Mouse (Mus musculus) neural tube, embryonic 15.5 days (tissue): Measurements from ENCODE around the gene Pnpo. TPM values are rescaled to one million over a fixed set of nuclear protein-coding genes. Genes with fewer than 3 reads are reported as not detected.
A peak's percentile ranks its signal among the peaks of the same experiment; 100 is the strongest.

Experiments
- ATAC-seq: fragments of 200-750 bp; cut with Nextera tagmentation; 2 replicates; pipeline ENCODE4 v1.8.0; 2017; ENCODE audit warnings: mild to moderate bottlenecking, moderate TSS enrichment, moderate library complexity; ENCODE audit not compliant: low FRiP score
- H3K27ac ChIP-seq: fragments of 300-500 bp; sonication (generic); replicated peaks from 2 replicates; pipeline ENCODE4 v1.5.1; 2015; ENCODE audit warnings: mild to moderate bottlenecking, inconsistent platforms
- H3K27me3 ChIP-seq: fragments of 300-500 bp; sonication (generic); replicated peaks from 2 replicates; pipeline ENCODE4 v1.6.1; 2015; ENCODE audit warnings: inconsistent platforms
- H3K36me3 ChIP-seq: fragments of 300-500 bp; sonication (generic); 2 replicates; pipeline ENCODE4 v1.6.1; 2015; ENCODE audit warnings: inconsistent platforms
- H3K4me1 ChIP-seq: fragments of 300-500 bp; sonication (generic); 2 replicates; pipeline ENCODE4 v1.6.1; 2015; ENCODE audit warnings: inconsistent platforms
- H3K4me2 ChIP-seq: fragments of 300-500 bp; sonication (generic); 2 replicates; pipeline ENCODE4 v1.6.1; 2015; ENCODE audit warnings: inconsistent platforms, mild to moderate bottlenecking, moderate library complexity
- H3K4me3 ChIP-seq: fragments of 300-500 bp; sonication (generic); replicated peaks from 2 replicates; pipeline ENCODE4 v1.5.1; 2015; ENCODE audit warnings: mild to moderate bottlenecking, inconsistent platforms
- H3K9ac ChIP-seq: fragments of 300-500 bp; sonication (generic); replicated peaks from 2 replicates; pipeline ENCODE4 v1.6.1; 2015; ENCODE audit warnings: mild to moderate bottlenecking, inconsistent platforms
- H3K9me3 ChIP-seq: fragments of 300-500 bp; sonication (generic); replicated peaks from 2 replicates; pipeline ENCODE4 v1.6.1; 2016; ENCODE audit warnings: inconsistent platforms
- WGBS: fragments of 180-500 bp; shearing (Covaris S2); methylation state at CpG from one replicate; pipeline ENCODE4 v1.1.7; 2015; ENCODE audit warnings: mixed read lengths; 5-methylcytosine and 5-hydroxymethylcytosine counted together
- polyA plus RNA-seq: library from polyadenylated mRNA; unstranded; fragments of >200 nt; fragmentation: Nextera tagmentation; extraction: Ambion mirVana; gene quantifications from 2 replicates; pipeline ENCODE4 v1.2.1, GENCODE M21; 2015

The Pnpo gene
- polyA plus RNA-seq, 1 experiment from 2014 or later: 30.8 TPM

DNA sequence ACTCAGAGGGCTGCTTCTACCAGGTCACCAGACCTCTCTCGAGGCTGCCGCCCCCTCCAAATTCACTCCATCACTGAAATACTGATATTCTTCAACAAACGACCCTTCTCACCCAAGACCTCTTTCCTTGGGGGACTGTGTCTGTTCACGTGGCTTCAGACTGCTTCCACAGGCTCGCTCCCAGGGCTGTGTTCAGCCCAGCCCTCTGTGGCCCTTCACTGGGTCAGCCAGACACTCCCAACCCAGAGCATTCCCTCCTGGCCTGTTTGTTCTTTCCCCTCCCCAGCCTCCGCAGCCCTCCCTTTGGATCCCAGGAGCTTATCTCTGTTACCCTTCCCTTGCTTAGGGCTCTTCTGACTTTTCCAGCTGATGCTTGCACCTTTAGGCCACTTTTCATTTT is 24.7 kb upstream of the Pnpo start:
- H3K9ac ChIP-seq: no peak overlapping the region
- no peaks in the 10 kb centered on the region for H3K9me3 ChIP-seq
- no peak overlapping the region for H3K4me2 ChIP-seq
- H3K4me1 ChIP-seq: peaks cover 35% of the 10 kb centered on the region
- ATAC-seq: no peak
- 80% methylated on average over 6 of the region's 6 CpGs for whole genome bisulfite sequencing
- no peak overlapping the region for H3K27ac ChIP-seq
- H3K36me3 ChIP-seq: no peaks in the 10 kb centered on the region
- H3K4me3 ChIP-seq: no peak overlapping the region
- no peaks in the 10 kb centered on the region for H3K27me3 ChIP-seq

DNA sequence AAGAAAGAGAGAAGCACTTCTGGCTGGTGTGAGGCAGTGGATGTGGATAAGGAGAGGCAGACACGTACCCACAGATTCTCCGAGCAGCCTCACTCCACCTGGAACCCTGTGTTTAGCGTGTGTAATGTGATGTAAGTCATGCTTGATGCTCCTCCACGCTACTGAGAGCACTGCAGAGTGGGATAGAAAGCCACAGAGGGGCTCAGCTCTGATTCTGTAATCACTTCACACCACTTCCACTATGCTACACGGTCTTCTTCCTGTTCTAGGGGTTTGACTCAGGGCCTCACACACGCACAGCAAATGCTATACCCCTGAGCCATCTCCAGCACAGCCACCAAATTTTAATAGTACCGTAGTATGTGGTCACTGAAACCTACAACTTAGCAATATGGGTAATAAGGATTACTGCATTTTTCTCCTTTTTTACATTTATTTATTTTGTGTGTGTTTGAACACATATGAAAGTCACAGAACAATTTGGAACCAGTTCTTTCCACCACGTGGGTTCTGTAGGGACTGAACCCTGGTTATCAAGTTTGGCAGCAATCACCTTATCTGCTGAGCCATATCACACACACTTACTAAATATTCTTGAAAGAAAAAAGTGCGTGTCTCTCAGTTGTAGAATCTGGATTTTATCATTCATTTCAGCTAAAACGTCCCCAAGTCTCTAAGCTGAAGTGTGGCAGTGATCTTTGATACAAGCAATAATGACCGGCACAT is 23.9 kb upstream of the Pnpo start:
- H3K9me3 ChIP-seq: no peaks in the 10 kb centered on the region
- peaks cover 31% of the 10 kb centered on the region for H3K4me1 ChIP-seq
- WGBS: 88% methylated on average over 11 of the region's 11 CpGs
- no peak for ATAC-seq
- no peak overlapping the region for H3K4me3 ChIP-seq
- no peaks in the 10 kb centered on the region for H3K36me3 ChIP-seq
- no peak overlapping the region for H3K4me2 ChIP-seq
- H3K27me3 ChIP-seq: no peaks in the 10 kb centered on the region
- peak overlapping the region; percentile 38; the same call in 1 of the 2 replicates for H3K27ac ChIP-seq
- H3K9ac ChIP-seq: no peak overlapping the region

DNA sequence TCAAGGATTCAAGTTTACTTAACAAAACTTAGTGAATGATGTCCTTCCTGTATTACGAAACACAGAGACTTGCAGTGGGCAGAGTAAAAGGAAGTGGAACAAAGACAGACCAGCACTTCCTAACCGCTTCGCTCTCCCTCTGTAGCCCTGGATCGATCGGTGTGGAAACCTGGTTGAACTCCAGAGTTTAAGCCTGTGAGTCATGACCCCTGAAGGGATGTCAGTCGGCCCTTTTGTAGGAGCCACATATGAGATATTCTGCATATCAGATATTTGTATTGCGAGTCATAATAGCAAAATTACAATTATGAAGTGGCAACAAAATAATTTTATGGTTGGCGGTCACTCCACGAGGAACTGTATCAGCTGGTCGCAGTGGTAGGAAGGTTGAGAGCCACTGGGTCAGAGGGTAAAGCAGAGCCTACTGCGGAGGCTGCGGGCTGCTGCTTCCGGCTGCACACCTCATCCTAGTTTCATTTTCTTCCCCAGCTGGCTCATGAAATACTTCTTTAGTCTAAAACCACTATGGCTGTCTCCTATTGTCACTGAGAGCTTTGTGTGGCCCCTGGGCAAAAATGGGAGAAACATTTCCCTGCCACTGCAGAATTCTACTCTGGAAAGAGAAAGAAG is 23.2 kb upstream of the Pnpo start:
- Histone ChIP-seq H3K27me3 (no peaks in the 10 kb centered on the region), H3K4me1 (peaks cover 25% of the 10 kb centered on the region), H3K4me3 (no peak overlapping the region), H3K4me2 (no peak overlapping the region), H3K9ac (no peak overlapping the region), H3K27ac (no peak overlapping the region), H3K9me3 (no peaks in the 10 kb centered on the region), H3K36me3 (peaks cover under 1% of the 10 kb centered on the region)
- WGBS: 86% methylated on average over 13 of the region's 13 CpGs
- no peak for ATAC-seq

DNA sequence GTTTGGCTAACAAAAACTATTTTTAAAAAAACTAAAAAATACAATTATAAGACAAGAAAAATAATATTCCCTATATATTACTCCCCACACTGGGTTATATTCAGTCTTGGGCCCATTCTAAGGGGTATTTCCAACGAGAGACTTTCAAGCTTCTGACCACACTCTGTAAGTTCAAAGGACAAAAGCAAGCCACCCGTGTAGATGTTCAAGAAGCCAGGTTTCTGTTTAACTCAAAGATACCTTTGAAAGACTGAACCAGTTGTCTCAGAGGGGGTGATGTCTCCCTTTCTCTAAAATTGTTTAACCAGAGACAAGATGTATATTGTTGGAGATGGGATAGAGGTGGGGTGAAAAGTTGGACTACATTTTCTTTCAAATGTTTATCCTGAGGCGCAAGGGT is 22.4 kb upstream of the Pnpo start:
- H3K36me3 ChIP-seq: peaks cover 9% of the 10 kb centered on the region
- no peak overlapping the region for H3K4me2 ChIP-seq
- 93% methylated on average over 3 of the region's 3 CpGs for WGBS
- no peak overlapping the region for H3K9ac ChIP-seq
- H3K9me3 ChIP-seq: no peaks in the 10 kb centered on the region
- H3K4me3 ChIP-seq: no peak overlapping the region
- peaks cover 25% of the 10 kb centered on the region for H3K4me1 ChIP-seq
- no peaks in the 10 kb centered on the region for H3K27me3 ChIP-seq
- no peak for ATAC-seq
- H3K27ac ChIP-seq: no peak overlapping the region

DNA sequence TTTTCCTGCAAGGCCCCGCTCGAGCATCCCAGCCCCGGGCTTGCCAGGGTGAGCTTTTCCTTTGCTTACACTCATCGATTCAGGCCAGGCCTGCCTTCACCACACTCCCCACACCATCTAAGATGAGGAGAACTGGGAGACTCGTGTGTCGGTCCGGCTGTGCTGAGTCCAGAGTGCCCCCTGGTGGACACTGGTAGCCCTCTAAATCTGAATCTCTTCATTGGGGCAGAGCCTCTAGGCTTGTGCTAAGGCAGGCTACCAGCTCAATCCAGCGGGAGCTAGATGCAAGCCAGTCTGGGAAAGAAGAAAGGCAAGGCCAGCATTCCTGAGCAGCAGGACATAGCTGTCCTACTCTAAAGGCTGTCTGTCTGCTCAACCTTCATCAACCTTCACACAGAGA is 19.8 kb upstream of the Pnpo start:
- peak; percentile 66; the same call in 1 of the 2 replicates for ATAC-seq
- peaks cover 9% of the 10 kb centered on the region; the same call in 1 of the 2 replicates for H3K4me1 ChIP-seq
- no peak overlapping the region for H3K9ac ChIP-seq
- no peaks in the 10 kb centered on the region for H3K27me3 ChIP-seq
- 17% methylated on average over 8 of the region's 8 CpGs for WGBS
- H3K36me3 ChIP-seq: peaks cover 31% of the 10 kb centered on the region
- no peak overlapping the region for H3K4me2 ChIP-seq
- no peak overlapping the region for H3K4me3 ChIP-seq
- H3K9me3 ChIP-seq: no peaks in the 10 kb centered on the region
- no peak overlapping the region for H3K27ac ChIP-seq

DNA sequence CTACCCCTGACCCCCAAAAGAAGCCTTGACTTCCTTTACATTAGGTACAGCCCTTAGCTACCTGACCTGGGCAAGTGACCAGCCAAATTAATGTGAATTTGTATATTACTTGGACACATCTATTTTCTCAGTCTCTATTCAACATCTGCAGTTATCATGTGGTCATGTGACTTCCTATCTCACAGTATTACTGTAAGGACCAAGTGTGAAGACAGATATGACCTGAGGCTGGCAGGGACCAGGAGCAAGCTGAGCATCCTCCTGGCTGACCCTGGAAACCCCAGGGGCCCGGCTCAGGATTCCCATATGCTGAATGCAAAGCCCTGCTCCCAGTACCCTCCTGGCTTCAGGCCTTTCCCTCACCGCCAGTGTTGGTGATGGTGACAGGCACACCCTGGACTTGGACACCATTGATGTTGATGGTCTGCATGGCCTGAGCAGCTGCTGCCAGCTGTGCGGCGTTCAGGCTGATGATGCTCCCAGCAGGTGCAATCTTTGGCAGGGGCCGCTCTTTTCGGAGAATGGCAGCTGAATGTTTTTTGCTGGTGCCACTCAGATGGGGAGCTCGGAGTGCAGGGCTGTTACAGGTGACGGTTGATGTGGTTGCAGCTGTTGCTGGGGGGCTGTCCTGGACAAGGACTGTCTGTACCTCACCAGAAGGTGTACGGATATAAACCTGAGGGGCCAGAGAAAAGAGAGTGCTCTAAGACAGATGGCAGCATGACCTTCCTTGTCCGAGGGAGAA is 13.4 kb upstream of the Pnpo start:
- Histone ChIP-seq H3K9me3 (no peaks in the 10 kb centered on the region), H3K4me2 (no peak overlapping the region), H3K9ac (no peak overlapping the region), H3K4me1 (no peaks in the 10 kb centered on the region), H3K36me3 (peaks cover 78% of the 10 kb centered on the region), H3K27me3 (no peaks in the 10 kb centered on the region), H3K4me3 (no peak overlapping the region), H3K27ac (no peak overlapping the region)
- ATAC-seq: no peak
- 91% methylated on average over 10 of the region's 10 CpGs for WGBS

DNA sequence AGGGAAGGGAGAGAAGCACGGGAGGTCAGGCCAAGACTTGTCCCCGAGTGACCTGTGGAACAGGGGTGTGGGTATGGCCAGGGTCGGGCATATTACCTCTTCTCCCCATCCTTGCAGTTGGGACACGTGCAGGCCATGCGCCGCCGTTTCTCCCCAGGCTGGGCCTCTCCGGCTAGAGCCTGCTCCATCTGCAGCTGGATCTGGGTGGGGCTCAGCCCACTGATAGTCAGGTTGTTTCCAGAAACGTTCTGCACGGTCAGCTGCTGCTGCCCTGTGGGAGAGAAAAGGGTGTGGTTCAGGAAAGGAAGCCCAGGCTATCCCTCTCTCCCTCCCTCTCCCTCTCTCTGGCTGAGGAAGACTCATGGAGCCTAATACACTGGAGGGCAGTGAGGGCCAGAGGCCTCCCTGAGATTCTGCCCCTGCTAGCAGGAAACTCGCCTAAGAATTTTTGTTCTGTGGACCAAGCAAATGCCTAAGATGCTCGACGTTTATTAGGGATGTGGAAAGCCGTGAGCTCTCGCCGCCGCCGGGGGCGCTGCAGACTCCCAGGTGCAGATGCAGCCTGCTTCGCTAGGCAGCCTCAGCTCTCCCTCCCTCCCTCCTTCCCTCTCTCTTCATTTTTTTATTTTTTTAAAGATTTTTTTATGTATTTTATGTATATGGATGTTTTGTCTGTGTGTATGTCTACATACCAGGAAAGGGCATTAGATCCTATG is 12.4 kb upstream of the Pnpo start:
- Histone ChIP-seq H3K9ac (no peak overlapping the region), H3K4me1 (no peaks in the 10 kb centered on the region), H3K4me2 (no peak overlapping the region), H3K27ac (no peak overlapping the region), H3K27me3 (no peaks in the 10 kb centered on the region), H3K4me3 (no peak overlapping the region), H3K36me3 (peaks cover 79% of the 10 kb centered on the region), H3K9me3 (no peaks in the 10 kb centered on the region)
- 69% methylated on average over 20 of the region's 20 CpGs for WGBS
- ATAC-seq: no peak

DNA sequence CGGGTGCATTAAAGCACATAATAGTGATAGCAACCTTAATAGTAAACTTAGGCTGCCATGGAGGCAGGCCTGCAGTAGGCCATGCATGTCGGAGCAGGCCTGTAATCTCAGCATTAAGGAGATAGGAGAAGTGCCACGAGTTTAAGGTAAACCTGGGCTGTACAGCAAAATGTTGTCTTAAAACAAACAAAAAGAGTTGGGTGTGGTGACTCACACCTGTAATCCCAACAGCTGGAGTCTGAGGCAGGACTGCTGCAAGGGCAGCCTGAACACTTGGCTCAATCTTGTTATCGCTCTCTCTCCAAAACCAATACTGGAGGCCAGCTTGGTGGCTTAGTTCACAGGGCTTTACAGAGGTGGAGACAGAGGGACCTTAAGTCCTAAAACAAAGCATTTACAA is 11.3 kb upstream of the Pnpo start:
- H3K9ac ChIP-seq: no peak overlapping the region
- H3K9me3 ChIP-seq: no peaks in the 10 kb centered on the region
- no peak overlapping the region for H3K4me2 ChIP-seq
- H3K36me3 ChIP-seq: peaks cover 73% of the 10 kb centered on the region
- H3K27me3 ChIP-seq: no peaks in the 10 kb centered on the region
- WGBS: 95% methylated on average over 4 of the region's 4 CpGs
- no peak overlapping the region for H3K4me3 ChIP-seq
- no peaks in the 10 kb centered on the region for H3K4me1 ChIP-seq
- H3K27ac ChIP-seq: no peak overlapping the region
- no peak for ATAC-seq

DNA sequence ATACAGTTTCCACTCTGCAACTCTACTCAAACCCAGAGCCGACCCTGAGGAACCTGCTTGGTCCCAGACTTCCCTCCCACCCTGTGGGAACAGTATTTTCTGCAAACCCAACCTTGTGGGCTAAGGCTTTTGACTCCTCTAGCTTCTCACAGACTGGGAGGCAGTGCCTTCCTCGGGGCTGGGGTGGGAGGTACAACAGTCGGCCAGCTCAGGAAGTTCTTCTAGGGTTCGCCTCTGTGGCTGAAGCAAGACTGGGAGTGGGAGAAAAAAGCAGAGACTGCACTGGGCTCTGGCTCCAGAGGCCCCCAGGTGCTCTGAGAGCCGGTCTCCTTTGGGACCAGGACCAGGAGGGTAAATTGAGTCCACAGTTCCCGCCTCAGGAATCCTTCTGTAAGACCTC is 9.1 kb upstream of the Pnpo start:
- Histone ChIP-seq H3K36me3 (peaks cover 60% of the 10 kb centered on the region), H3K4me1 (no peaks in the 10 kb centered on the region), H3K4me3 (no peak overlapping the region), H3K9me3 (no peaks in the 10 kb centered on the region), H3K27me3 (no peaks in the 10 kb centered on the region), H3K4me2 (no peak overlapping the region), H3K9ac (no peak overlapping the region), H3K27ac (no peak overlapping the region)
- WGBS: 81% methylated on average over 6 of the region's 6 CpGs
- ATAC-seq: no peak

DNA sequence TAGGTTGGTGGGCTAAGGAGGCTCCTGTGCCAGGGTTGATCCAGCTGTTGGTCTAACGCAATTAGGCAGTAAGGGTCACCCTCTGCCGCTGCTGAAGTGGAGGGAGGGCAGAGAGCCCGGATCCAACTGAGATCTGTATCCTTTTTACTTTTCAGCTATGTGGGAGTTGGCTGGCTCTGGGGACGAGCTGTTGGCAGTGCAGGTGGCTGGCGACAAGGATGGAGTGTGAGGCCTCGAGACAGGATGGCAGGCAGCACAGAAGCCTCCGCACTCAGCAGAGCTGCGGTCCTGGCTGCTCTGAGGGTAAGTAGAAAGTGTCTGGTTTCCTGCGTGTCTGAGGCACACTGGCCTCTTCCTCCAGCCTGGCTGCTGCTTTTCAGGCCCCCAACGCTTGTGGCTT is 8.6 kb upstream of the Pnpo start:
- 89% methylated on average over 10 of the region's 10 CpGs for WGBS
- Histone ChIP-seq H3K27me3 (no peaks in the 10 kb centered on the region), H3K4me2 (no peak overlapping the region), H3K36me3 (peaks cover 56% of the 10 kb centered on the region), H3K9me3 (no peaks in the 10 kb centered on the region), H3K9ac (no peak overlapping the region), H3K27ac (no peak overlapping the region), H3K4me3 (no peak overlapping the region), H3K4me1 (no peaks in the 10 kb centered on the region)
- ATAC-seq: no peak

DNA sequence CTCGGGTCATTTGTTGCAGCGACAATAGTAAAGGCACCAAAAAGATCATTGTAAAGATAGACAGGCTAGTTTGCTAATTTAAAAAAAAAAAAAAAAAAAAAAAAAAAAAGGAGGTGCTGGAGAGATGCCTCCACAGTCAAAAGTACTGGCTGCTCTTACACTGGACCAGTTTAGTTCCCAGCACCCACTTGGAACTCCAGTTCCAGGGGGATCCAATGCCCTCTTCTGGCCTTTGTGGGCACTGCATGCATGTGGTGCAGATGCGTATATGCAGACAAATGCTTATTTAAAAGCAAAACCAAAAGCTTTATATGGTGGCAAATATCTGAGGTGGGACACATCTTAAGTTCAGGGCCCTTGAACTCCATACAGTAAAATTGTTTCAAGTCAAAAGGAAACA is 7.0 kb upstream of the Pnpo start:
- Histone ChIP-seq H3K27ac (no peak overlapping the region), H3K4me2 (no peak overlapping the region), H3K4me3 (no peak overlapping the region), H3K36me3 (peaks cover 40% of the 10 kb centered on the region), H3K9me3 (no peaks in the 10 kb centered on the region), H3K27me3 (no peaks in the 10 kb centered on the region), H3K9ac (no peak overlapping the region), H3K4me1 (peaks cover 4% of the 10 kb centered on the region; the same call in 1 of the 2 replicates)
- WGBS: 97% methylated on average over 3 of the region's 3 CpGs
- no peak for ATAC-seq
